Mouse (Mus musculus) forebrain, embryonic 16.5 days (tissue): ENCODE measurements around the gene Pa2g4. TPM values are rescaled to one million over a fixed set of nuclear protein-coding genes. Genes with fewer than 3 reads are reported as not detected.
"Not testable (repeated sequence)": the region's sequence is repeated elsewhere in the genome, so short reads cannot be mapped to it uniquely, and the experiment has no call there.

Experiments used
- ATAC-seq: fragments of 200-750 bp; cut with Nextera tagmentation; 2 replicates; pipeline ENCODE4 v1.8.0; 2017; ENCODE audit warnings: mild to moderate bottlenecking, moderate library complexity
- H3K27ac ChIP-seq: fragments of 300-500 bp; sonication (generic); 2 replicates; pipeline ENCODE4 v1.5.1; 2014; ENCODE audit warnings: low read length, control low read depth
- H3K27me3 ChIP-seq: fragments of 300-500 bp; sonication (generic); replicated peaks from 2 replicates; pipeline ENCODE4 v1.6.1; 2014; ENCODE audit warnings: low read length; ENCODE audit not compliant: control insufficient read depth, insufficient read depth
- H3K36me3 ChIP-seq: fragments of 300-500 bp; sonication (generic); 2 replicates; pipeline ENCODE4 v1.6.1; 2014; ENCODE audit not compliant: control insufficient read depth, insufficient read depth
- H3K4me1 ChIP-seq: fragments of 300-500 bp; sonication (generic); replicated peaks from 2 replicates; pipeline ENCODE4 v1.6.1; 2014; ENCODE audit warnings: low read length; ENCODE audit not compliant: control insufficient read depth, insufficient read depth
- H3K4me2 ChIP-seq: fragments of 300-500 bp; sonication (generic); 2 replicates; pipeline ENCODE4 v1.6.1; 2014; ENCODE audit warnings: mild to moderate bottlenecking, low read length, control low read depth
- H3K4me3 ChIP-seq: fragments of 300-500 bp; sonication (generic); replicated peaks from 2 replicates; pipeline ENCODE4 v1.5.1; 2014; ENCODE audit warnings: mild to moderate bottlenecking, low read length, control low read depth
- H3K9ac ChIP-seq: fragments of 300-500 bp; sonication (generic); replicated peaks from 2 replicates; pipeline ENCODE4 v1.6.1; 2014; ENCODE audit warnings: low read depth, low read length, control low read depth
- H3K9me3 ChIP-seq: fragments of 300-500 bp; sonication (generic); 2 replicates; pipeline ENCODE4 v1.6.1; 2016; ENCODE audit warnings: low read length; ENCODE audit not compliant: control insufficient read depth
- WGBS: fragments of 180-500 bp; shearing (Covaris S2); extraction: QIAGEN DNeasy Blood & Tissue Kit; methylation state at CpG from one replicate; pipeline ENCODE4 v1.1.7; 2014; 5-methylcytosine and 5-hydroxymethylcytosine counted together
- polyA plus RNA-seq: library from polyadenylated mRNA; unstranded; fragments of >200 nt; fragmentation: Nextera tagmentation; extraction: Ambion mirVana; gene quantifications from 2 replicates; pipeline ENCODE4 v1.2.1, GENCODE M21; 2015

Pa2g4 gene
- polyA plus RNA-seq, 1 experiment from 2014 or later, result 149 TPM

GRCm38 (mm10) chr10:128555567-128555966, 10.2 kb downstream of the Pa2g4 start:
- not testable (repeated sequence) for H3K9me3 ChIP-seq, H3K27ac ChIP-seq, H3K4me1 ChIP-seq, H3K9ac ChIP-seq, H3K27me3 ChIP-seq, H3K4me3 ChIP-seq, ATAC-seq, H3K4me2 ChIP-seq
- peaks cover 19% of the 10 kb centered on the region for H3K36me3 ChIP-seq
- WGBS, result 100% methylated on average over 1 of the region's 1 CpGs

GRCm38 (mm10) chr10:128550144-128550823, 15.5 kb downstream of the Pa2g4 start:
- not testable (repeated sequence) for ATAC-seq, H3K36me3 ChIP-seq, H3K9me3 ChIP-seq, H3K4me1 ChIP-seq, H3K9ac ChIP-seq, H3K27me3 ChIP-seq, H3K4me2 ChIP-seq, H3K4me3 ChIP-seq, H3K27ac ChIP-seq
- 90% methylated on average over 11 of the region's 11 CpGs for WGBS

GRCm38 (mm10) chr10:128549682-128550057, 16.1 kb downstream of the Pa2g4 start:
- ATAC-seq, H3K9ac ChIP-seq, H3K4me3 ChIP-seq, H3K4me2 ChIP-seq, H3K9me3 ChIP-seq, H3K4me1 ChIP-seq, H3K36me3 ChIP-seq, H3K27me3 ChIP-seq: not testable (repeated sequence)
- WGBS, result 66% methylated on average over 6 of the region's 6 CpGs
- peak overlapping the region; percentile 47; the same call in 1 of the 2 replicates for H3K27ac ChIP-seq

DNA sequence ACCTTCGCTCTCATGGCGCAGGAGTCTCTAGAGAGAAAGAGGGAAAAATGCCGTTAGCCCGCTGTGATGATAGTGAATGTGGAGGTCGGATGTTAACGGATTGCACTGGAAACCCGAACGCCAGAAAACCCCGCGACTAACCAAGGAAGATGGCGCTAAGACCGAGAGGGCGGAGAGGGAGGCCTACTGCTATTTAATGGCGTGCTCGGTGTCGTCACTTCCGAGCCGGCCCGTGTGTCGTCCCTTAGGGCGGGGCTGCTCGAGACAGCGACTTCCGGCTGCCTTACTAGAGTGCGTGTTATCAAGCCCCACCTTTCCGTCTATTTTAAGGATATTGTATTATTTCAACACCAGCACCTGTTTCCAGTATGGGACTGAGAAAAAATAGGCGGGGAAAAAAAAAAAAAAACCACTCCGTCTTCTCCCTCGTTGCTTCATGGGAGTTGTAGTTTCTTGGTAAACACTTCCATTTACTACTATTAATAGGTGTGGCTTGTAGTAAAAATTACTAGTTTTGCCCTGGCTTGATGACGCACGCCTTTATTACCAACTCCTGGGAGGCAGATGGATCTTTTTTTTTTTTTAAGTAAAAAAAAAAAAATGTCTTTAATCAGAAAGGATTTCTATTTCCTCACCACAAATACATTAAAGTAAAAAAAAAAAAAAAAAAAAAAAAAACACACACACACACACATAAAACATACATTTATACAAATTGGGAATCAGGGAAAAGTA, 16.7 kb downstream of the Pa2g4 start, which contains the start of gene Rpl41:
Gene Rpl41 (minus strand): TSS at position 359 of the 735 bp plus-strand sequence.
- peak within 1 kb of the TSS; percentile 80 for H3K4me2 ChIP-seq
- H3K9ac ChIP-seq, result peak within 1 kb of the TSS; percentile 83
- H3K4me3 ChIP-seq, result peak within 1 kb of the TSS; percentile 83
- 0% methylated on average over 31 of the region's 31 CpGs for whole genome bisulfite sequencing
- peaks cover 10% of the 10 kb centered on the region; the same call in 1 of the 2 replicates for H3K36me3 ChIP-seq
- no peaks in the 10 kb centered on the region for H3K9me3 ChIP-seq
- H3K27me3 ChIP-seq, result no peaks in the 10 kb centered on the region
- peak within 1 kb of the TSS; percentile 92 for H3K27ac ChIP-seq
- ATAC-seq, result peak; percentile 92
- H3K4me1 ChIP-seq, result peaks cover 10% of the 10 kb centered on the region

- not testable (repeated sequence) for ATAC-seq, H3K9me3 ChIP-seq, H3K27me3 ChIP-seq
- peak overlapping the region; percentile 83 for H3K9ac ChIP-seq
- peaks cover 13% of the 10 kb centered on the region for H3K4me1 ChIP-seq
- peak overlapping the region; percentile 92 for H3K27ac ChIP-seq
- H3K4me2 ChIP-seq, result peak overlapping the region; percentile 80
- peak overlapping the region; percentile 83 for H3K4me3 ChIP-seq
- under 1% methylated on average over 26 of the region's 30 CpGs for WGBS
- peaks cover 19% of the 10 kb centered on the region for H3K36me3 ChIP-seq
Observed at GRCm38 (mm10) chr10:128548051-128548791, 17.6 kb downstream of the Pa2g4 start.

DNA sequence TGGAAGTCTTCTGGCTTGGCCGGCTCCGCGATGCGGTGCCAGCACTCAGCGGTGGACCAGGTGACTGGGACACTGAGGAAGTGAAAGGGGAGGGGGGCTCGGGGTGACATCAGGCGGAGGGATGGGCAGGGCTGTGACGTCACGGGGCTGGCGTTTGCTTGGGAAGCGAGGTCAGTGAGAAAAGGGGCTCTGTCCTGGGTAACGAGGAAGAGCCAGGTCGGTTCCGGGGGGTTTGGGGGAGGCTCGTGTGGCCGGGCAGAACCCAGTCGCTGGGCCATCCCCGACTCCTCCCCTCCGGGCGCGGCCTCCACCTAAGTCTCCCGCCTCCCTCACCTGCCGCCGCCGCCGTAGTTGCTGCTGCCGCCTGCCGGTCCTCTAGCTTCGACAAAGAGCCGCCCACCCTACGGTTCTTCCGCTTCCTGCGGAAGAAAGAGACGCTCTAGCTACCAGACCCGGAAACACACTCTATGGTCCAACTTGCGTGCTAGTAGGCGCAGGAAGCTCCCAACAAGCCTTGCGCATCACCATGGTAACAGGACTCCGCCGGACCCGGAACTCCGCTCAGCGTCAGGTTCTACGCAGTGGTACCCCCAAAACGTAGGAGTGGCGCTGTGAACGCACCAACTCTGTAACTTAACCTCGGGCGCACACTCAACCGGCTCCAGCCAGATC, 18.3 kb downstream of the Pa2g4 start, which contains the start of gene Zc3h10:
Gene Zc3h10 (minus strand): TSS at position 414 of the 672 bp plus-strand sequence.
- ATAC-seq, result peak; percentile 88
- Histone ChIP-seq H3K27me3 (no peaks in the 10 kb centered on the region), H3K27ac (peak within 1 kb of the TSS; percentile 96), H3K4me2 (peak within 1 kb of the TSS; percentile 80), H3K9me3 (no peaks in the 10 kb centered on the region), H3K9ac (peak within 1 kb of the TSS; percentile 85), H3K4me3 (peak within 1 kb of the TSS; percentile 83), H3K4me1 (peaks cover 13% of the 10 kb centered on the region), H3K36me3 (peaks cover 20% of the 10 kb centered on the region)
- under 1% methylated on average over 43 of the region's 50 CpGs for WGBS

DNA sequence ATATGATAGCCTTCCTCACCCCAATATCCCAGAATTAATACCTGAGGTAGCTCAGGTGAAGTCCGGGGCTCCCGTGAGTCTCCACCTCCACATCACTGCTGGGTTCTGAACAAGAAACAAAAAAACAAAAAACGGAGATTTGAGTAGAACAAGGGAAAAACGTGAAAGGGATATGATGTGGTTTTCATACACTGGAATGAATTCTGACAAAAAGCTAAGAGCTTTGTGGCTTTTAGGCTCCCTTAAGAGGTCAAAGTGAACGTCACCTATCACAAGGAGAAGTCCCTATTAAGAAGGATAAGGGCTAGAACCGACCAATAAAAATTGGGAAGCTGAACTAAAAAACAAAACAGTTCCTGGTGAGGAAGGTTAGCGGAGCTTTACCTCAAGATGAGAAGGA, 19.0 kb downstream of the Pa2g4 start:
- H3K4me2 ChIP-seq, result peak overlapping the region; percentile 80
- peak overlapping the region; percentile 96 for H3K27ac ChIP-seq
- ATAC-seq, result no peak
- H3K4me1 ChIP-seq, result peaks cover 13% of the 10 kb centered on the region
- H3K9me3 ChIP-seq, result no peaks in the 10 kb centered on the region
- peak overlapping the region; percentile 83 for H3K4me3 ChIP-seq
- 22% methylated on average over 7 of the region's 7 CpGs for WGBS
- peak overlapping the region; percentile 85 for H3K9ac ChIP-seq
- H3K27me3 ChIP-seq, result no peaks in the 10 kb centered on the region
- peaks cover 20% of the 10 kb centered on the region for H3K36me3 ChIP-seq

DNA sequence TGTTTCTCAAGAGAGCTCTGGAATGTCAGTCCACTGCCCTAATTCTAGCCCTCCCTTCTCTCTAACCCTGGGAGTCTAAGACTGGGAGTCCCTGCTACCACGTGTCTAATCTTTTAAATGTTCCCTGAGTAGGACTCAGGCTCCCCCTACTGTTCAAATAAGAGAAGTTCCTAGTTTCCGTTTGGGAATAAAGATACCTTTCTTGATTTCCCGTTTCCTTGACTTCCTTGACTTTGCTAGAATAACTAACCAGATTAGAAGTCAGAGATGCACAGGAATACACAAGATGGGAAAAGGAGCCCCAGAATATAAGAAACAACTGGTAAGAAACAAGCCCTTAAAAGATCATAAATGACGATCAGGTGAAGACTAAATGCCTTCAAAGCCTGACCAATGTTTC, 19.4 kb downstream of the Pa2g4 start:
- peaks cover 13% of the 10 kb centered on the region for H3K4me1 ChIP-seq
- H3K27me3 ChIP-seq, result no peaks in the 10 kb centered on the region
- H3K36me3 ChIP-seq, result peaks cover 20% of the 10 kb centered on the region
- 15% methylated on average over 4 of the region's 4 CpGs for WGBS
- H3K9ac ChIP-seq, result no peak overlapping the region; the same call in 1 of the 2 replicates
- H3K4me3 ChIP-seq, result peak overlapping the region; percentile 83
- no peak for ATAC-seq
- peak overlapping the region; percentile 80 for H3K4me2 ChIP-seq
- H3K27ac ChIP-seq, result no peak overlapping the region; the same call in 1 of the 2 replicates
- no peaks in the 10 kb centered on the region for H3K9me3 ChIP-seq
